Mouse (Mus musculus) right cerebral cortex, postnatal 10 days (tissue): Measurements from ENCODE around the gene Gm17662.

Source experiments
- DNase-seq, 2 experiments: peaks; one replicate each; pipeline ENCODE4 v3.0.0; 2021; ENCODE audit warnings: low spot score in 2 of 2

Gene Gm17662

DNA sequence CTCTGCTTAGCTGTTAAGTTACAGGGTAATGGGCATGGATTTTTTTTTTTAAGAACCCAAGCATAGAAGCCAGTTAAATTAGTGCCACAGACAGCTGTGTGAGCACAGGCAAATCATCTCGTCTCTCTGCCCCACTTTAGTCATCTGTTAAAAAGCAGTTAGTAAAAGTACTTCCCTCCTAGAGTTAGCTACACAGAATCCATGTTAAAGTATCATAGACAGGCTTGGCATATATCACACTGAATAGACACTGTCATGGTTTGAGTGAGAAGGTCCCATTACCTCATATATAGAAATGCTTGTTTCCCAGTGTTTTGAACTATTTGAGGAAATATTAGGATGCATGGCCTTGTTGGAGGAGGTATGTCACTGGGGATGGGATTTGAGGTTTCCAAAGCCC, at the start of gene Gm17662:
Gm17662 (plus strand) TSS at position 301 of the 400 bp plus-strand sequence.
- DNase-seq: no peak

- DNase-seq: no peak
Measured at GRCm38 (mm10) chr4:104810710-104811286, 46.3 kb upstream of the Gm17662 start.

DNA sequence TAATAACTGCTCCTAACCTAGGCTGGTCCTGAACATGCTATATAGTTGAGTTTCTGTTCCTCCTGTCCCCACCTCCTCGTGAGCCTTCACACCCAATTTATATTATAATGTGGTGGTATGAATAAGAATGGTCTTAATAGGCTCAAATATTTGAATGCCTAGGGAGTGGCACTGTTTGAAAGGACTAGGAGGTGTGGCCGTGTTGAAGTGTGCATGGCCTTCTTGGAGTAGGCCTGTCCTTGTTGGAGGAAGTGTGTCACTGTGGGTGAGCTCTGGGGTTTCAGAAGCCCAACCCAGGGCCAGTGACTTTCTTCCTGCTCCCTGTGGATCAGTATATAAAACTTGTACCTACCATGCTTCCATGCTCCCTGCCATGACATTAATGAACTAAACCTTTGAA, 43.5 kb upstream of the Gm17662 start:
- no peak for DNase-seq

DNA sequence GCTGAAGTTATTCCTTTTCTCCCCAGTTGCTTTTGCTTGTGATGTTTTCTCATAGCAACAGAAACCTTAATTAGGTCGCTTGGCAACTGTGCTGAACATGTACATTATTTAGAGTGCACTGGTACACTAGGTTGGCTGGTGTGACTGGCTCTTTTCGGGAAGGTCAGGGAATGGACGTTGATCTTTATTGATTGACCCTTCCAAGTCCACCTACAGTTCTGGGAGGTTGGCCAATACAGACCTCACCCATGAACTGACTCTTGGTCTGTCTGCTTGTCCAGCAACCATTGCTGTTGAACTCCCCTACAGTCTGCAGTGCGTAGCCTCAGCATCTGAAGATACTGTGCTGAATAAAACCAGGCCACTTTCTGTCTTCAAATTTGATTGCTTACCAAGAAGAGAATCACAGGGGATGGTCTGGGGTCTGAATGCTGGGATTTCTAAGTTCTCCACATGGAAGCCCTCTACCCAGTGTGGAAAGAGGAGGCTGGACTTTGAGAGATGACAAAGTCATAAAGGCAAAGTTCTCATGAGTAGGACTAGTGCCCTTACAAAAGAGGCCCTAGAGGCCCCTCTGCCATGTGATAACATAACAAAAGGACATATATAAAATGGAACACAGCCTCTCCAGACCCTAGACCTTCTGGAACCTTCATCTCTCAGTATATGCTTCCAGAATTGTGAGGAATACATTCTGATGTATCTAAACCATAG, 40.5 kb upstream of the Gm17662 start:
- no peak for DNase-seq

- DNase-seq: no peak
Measured at GRCm38 (mm10) chr4:104817509-104817908, 39.6 kb upstream of the Gm17662 start.

- DNase-seq: no peak
Measured at GRCm38 (mm10) chr4:104818986-104819385, 38.1 kb upstream of the Gm17662 start.

- no peak for DNase-seq
Measured at GRCm38 (mm10) chr4:104819891-104820290, 37.2 kb upstream of the Gm17662 start.

DNA sequence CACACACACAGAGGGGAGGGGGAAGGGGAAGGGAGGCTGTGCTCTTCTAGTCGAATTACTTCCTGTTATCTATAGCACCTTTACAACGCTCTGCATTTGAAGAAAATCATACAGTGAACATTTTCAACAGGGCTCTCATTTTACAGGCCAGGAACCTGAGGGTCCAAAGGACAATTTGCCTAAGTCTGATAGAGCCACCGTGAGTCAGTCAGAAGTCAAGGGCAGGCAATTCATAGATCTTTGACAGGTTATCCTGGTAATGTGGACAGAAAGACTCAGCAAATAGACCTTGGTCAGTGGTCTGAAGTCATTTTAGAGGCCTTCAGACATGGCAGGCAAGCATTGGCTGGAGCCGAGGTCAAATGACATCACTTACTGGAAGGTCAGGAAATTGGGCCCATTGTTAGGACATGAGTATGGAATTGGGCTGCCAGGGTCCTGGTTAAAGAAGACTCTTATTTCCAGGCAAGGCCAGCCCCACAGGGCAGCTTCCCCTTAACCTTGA, 33.5 kb upstream of the Gm17662 start:
- no peak for DNase-seq

GRCm38 (mm10) chr4:104824381-104825077, 32.6 kb upstream of the Gm17662 start:
- no peak for DNase-seq

DNA sequence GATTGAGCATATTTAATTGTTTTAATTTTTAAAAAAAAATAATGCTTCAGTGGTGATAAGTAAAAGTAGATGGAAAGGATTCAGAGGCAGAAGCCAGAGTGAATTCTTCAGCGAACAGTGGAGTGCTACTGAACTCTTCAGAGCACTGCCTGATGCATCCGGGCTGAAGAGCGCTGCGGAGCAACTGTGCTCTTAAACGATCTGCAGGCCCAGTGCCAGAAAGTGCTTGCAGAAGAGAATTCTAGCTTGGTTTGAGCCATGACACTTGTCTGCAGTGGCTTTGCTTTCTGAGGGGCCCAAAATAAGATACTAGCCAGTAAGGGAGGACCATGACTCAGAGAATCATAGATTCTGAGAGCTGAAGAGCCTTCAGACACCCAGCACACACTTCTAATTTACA, 28.2 kb upstream of the Gm17662 start:
- peak; percentile 62 to 65 for DNase-seq

- peak in 1 of 2 experiments; percentile 38 for DNase-seq
Measured at GRCm38 (mm10) chr4:104835096-104835495, 22.0 kb upstream of the Gm17662 start.

DNA sequence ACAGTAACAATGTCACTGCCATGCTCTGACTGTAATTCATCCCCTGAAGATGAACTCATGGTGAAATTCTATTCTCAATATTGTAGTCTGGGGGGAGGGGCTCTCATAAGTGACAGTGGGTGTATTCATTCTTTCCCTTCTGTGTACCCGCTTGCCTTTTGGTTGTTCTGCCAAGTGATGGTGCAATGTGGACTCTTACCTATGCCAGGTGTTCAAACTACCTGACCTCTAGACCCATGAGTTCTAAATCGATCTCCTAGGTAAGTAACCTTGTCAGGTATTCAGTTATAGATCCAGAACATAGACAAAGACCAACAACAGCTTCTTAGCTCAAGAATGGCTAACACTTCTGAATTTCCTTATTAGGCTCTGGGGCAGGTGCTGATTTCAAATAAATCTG, 18.8 kb upstream of the Gm17662 start:
- DNase-seq: no peak

DNA sequence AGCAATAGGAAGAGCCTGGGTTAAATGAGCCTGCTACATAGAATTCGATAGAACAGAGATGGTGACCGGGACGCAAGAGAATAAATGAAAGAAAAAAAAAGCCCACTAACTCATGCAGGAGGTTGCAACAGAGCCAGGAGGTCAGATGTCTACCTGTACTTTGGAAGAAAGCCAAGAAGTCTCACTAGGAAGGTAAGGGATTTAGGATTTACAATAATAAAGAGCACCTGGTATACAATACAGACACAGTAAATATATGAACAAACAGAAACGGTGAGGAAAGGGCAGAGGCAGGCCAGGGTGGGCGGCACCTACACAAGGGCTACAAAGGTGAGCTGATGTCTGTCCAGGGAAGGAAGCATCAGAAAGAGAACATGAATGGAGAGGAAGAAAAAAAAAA, 14.9 kb upstream of the Gm17662 start:
- DNase-seq: no peak

- DNase-seq: no peak
Measured at GRCm38 (mm10) chr4:104843546-104843945, 13.6 kb upstream of the Gm17662 start.

GRCm38 (mm10) chr4:104855216-104855615, 1.9 kb upstream of the Gm17662 start:
- no peak for DNase-seq

DNA sequence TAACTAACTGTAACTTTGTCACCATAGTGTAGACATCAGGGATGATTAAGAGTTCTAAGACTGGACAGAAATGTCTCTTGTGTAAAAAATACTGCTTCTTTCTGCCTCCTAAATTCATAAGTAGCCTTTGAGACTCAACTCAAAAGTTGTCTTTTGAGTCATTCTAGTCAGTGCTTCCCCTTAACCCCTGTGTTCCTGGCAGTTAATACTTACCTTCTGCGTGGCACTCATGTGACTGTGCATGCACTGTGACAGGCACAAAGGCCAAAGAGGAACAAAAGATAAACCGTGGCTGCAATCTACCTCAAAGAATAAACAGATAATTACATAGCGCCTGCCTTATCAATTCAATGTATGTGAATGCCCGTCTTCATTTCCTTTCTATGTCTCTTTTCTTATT, 694 bp downstream of the Gm17662 start:
- no peak for DNase-seq

DNA sequence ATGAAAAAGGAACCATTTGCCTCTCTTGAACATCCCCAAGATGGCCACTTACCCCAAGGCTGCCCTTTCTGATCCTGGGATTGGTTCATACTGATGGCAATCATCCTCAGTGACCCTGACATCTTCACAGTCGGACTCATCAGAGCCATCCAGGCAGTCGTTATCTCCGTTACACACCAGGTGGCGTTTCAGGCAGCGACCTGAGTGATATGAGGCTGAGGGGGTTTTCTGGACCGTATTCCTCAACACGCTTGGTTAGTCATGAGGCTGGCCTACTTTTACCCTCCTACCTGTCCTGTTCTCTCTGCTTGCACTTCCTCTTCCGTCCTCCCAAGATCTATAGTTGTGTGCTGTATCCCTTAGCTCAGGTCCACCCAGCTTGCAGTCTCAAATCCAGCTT, 4.1 kb downstream of the Gm17662 start:
- DNase-seq: no peak

GRCm38 (mm10) chr4:104864397-104864796, 7.3 kb downstream of the Gm17662 start:
- DNase-seq: no peak

DNA sequence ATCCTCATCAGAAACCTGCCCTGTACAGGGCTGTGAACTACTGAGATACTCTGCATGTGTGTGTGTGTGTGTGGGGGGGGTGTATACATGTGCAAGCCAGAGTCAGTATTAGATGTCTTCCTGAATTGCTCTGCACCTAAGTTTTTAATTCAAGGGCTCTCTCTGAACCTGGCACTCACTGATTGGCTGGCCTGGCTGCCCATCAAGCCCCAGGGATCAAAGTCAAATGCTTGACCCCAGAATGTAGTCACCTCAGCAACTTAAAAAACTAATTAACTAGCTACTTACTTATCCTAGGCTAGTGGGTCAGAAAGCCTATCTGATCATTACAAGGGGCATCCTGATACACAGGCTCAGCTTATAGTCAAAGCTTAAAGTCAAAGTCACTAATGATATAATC, 12.5 kb downstream of the Gm17662 start:
- no peak for DNase-seq

DNA sequence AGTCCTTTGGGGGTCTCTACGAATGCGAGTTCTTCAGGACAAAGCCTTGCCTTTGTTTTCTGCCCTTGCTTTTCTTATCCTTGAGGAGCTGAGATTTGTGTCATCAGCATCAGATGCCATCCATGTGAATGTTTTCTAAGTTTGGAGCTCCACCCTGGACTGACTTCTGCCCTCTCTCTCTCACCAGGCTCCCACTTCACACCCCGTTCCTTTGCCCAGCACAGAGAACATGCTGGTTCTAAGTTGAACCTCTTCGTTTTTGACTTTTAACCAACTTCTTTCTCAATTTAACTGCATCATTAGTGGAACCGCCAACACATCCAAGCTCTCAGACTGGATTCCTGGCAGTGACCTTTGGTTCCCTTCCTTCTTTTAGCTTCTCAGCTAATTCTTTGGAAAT, 13.1 kb downstream of the Gm17662 start:
- DNase-seq: no peak

GRCm38 (mm10) chr4:104875832-104876231, 18.7 kb downstream of the Gm17662 start:
- DNase-seq: no peak

DNA sequence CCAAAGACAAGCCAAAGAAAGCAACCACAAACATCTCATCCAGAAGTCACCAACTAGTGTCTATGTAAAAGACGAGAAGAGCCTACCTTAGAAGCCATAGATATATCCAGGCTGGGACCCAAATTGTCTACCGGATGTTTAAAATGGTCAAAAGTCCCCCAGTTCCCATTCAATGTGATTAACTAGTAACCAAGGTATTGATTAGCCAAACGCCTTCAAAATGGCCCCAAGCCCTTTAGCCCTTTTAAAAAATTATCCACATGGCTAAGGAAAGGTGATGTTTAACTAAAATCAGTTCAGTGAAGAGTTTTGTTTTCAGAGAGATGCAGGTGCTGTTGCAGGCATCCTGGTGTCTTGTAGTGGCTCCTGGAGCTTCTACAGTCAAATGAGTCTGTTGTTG, 19.2 kb downstream of the Gm17662 start, which contains the start of gene C8a:
C8a (minus strand) TSS at position 76 of the 400 bp plus-strand sequence.
- DNase-seq: no peak

DNA sequence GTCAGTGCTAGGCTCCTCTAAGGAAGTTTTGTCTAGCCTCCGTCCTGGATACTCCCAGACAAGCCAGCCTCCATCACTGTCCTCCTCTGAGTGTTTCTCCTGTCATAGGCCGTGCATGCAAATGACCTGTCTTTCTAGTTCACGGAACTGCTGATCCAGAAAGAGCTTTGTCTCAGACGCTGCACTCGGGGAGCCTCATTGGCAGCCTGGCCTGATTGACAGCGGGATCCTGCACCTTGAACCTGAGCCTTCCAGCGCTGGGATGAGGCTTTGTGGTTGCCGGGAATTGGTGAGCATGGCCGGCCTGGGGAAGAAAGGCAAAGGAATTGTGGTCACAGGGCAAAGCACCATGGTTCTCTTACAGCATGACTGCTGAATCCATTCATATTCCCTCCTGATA, 30.4 kb downstream of the Gm17662 start:
- no peak for DNase-seq
